Mouse (Mus musculus) kidney, adult 2 months (tissue): ENCODE data around the gene Mylk.

Experiments
- CTCF ChIP-seq: fragments of 200-500 bp; conservative IDR thresholded peaks from 2 replicates; pipeline ENCODE4 v1.5.1; 2011; ENCODE audit warnings: low read depth, mild to moderate bottlenecking, control low read depth, low read length, moderate library complexity, mixed read lengths; ENCODE audit not compliant: insufficient read depth, insufficient read length
- POLR2A ChIP-seq: fragments of 200-500 bp; IDR thresholded peaks from one replicate; pipeline ENCODE4 v1.6.1; 2011; ENCODE audit warnings: low read depth, low read length, control low read depth

GRCm38 (mm10) chr16:34901611-34902293 lies 156.7 kb downstream of the Mylk start:
- TF ChIP-seq CTCF (no peak), POLR2A (no peak)
